Mouse (Mus musculus) cerebellum, adult 2 months (tissue): ENCODE data around the gene Dnajb12. TPM values are rescaled to one million over a fixed set of nuclear protein-coding genes. Genes with fewer than 3 reads are reported as not detected.

Source experiments
- DNase-seq, 2 experiments: peaks; one replicate each; pipeline ENCODE4 v3.0.0; 2021
- H3K27ac ChIP-seq: fragments of 200-500 bp; 2 replicates; pipeline ENCODE4 v1.5.1; 2012; ENCODE audit warnings: low read length, control low read depth, inconsistent platforms; ENCODE audit not compliant: insufficient read depth
- H3K27me3 ChIP-seq: fragments of 200-500 bp; 2 replicates; pipeline ENCODE4 v1.6.1; 2012; ENCODE audit warnings: inconsistent platforms, mild to moderate bottlenecking, low read length, moderate library complexity; ENCODE audit not compliant: control insufficient read depth, insufficient read depth
- H3K4me1 ChIP-seq: fragments of 200-500 bp; 2 replicates; pipeline ENCODE4 v1.6.1; 2011; ENCODE audit warnings: low read length; ENCODE audit not compliant: control insufficient read depth, insufficient read depth
- H3K4me3 ChIP-seq: fragments of 200-500 bp; replicated peaks from 2 replicates; pipeline ENCODE3; 2011; ENCODE audit warnings: mild to moderate bottlenecking, low read depth, low read length, control low read depth; ENCODE audit not compliant: insufficient read depth
- CTCF ChIP-seq: fragments of 200-500 bp; IDR thresholded peaks from 2 replicates; pipeline ENCODE4 v1.5.1; 2011; ENCODE audit warnings: low read depth, mild to moderate bottlenecking, control low read depth, low read length, moderate library complexity, borderline replicate concordance; ENCODE audit not compliant: insufficient read depth
- POLR2A ChIP-seq: fragments of 200-500 bp; IDR thresholded peaks from 2 replicates; pipeline ENCODE4 v1.6.1; 2011; ENCODE audit warnings: low read length, control low read depth, borderline replicate concordance; ENCODE audit not compliant: insufficient read depth
- WGBS: fragments of 180-500 bp; shearing (Covaris S2); methylation state at CpG from one replicate; pipeline ENCODE4 v1.1.7; 2018; 5-methylcytosine and 5-hydroxymethylcytosine counted together
- polyA plus RNA-seq: library from polyadenylated mRNA; depleted of rRNA; stranded (reverse); fragments of >200 nt; gene quantifications from 2 replicates; pipeline ENCODE4 v1.2.3, GENCODE M21; 2012

The Dnajb12 gene
- polyA plus RNA-seq, 1 experiment = 48.6 TPM

- Histone ChIP-seq H3K4me3 (no peak overlapping the region), H3K27me3 (no peaks in the 10 kb centered on the region), H3K4me1 (peaks cover 16% of the 10 kb centered on the region), H3K27ac (peak overlapping the region; percentile 65)
- WGBS = 40% methylated on average over 4 of the region's 4 CpGs
- DNase-seq = no peak
- TF ChIP-seq CTCF (no peak), POLR2A (no peak)
These were observed 20.7 kb downstream of the Dnajb12 start for GRCm38 (mm10) chr10:59900174-59900435.

DNA sequence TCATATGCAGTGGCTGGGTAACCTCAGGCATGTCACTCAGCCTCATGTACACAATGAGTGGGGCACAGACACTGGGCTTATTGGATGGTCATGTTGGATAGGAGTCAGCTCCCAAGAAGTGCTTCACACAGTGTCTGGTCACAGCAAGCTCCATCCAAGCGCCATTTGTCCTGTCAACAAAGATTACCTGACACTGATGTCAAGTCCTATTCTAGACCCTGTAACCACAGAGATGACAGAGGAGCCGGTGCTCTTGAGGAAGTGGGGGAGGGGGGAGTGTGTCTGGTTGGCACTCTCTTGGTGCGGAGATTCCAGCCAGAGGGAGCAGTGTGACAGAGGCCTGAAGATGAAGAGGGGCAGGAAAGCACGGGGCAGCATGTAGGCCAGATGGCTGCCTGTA is 21.6 kb downstream of the Dnajb12 start:
- no peak overlapping the region for H3K4me3 ChIP-seq
- peak in 1 of 2 experiments; percentile 31 for DNase-seq
- H3K27me3 ChIP-seq = no peaks in the 10 kb centered on the region
- peaks cover 16% of the 10 kb centered on the region for H3K4me1 ChIP-seq
- TF ChIP-seq CTCF = no peak
- TF ChIP-seq POLR2A = no peak
- H3K27ac ChIP-seq = no peak overlapping the region; the same call in 1 of the 2 replicates
- WGBS = 28% methylated on average over 4 of the region's 4 CpGs

DNA sequence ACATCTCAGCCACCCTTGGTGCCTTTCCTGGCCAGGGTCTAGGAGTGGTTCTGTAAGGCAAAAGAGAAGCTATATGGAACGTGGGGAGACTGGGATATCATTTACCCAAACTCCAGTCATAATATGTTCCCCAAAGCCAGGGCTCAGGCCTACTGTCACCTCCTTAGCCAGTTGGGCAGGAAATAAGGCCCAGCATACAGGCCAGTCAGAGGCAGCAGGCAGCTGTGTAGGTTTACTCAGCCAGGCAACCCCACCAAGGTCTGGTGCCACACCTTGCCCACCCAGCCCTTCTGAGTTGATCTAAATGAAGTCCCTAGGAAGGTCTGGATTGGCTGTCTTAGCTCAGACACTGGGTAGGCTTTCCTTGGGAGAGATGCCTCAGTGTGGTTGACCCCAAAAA is 22.1 kb downstream of the Dnajb12 start:
- TF ChIP-seq POLR2A (no peak), CTCF (no peak)
- H3K4me1 ChIP-seq = peaks cover 16% of the 10 kb centered on the region

DNA sequence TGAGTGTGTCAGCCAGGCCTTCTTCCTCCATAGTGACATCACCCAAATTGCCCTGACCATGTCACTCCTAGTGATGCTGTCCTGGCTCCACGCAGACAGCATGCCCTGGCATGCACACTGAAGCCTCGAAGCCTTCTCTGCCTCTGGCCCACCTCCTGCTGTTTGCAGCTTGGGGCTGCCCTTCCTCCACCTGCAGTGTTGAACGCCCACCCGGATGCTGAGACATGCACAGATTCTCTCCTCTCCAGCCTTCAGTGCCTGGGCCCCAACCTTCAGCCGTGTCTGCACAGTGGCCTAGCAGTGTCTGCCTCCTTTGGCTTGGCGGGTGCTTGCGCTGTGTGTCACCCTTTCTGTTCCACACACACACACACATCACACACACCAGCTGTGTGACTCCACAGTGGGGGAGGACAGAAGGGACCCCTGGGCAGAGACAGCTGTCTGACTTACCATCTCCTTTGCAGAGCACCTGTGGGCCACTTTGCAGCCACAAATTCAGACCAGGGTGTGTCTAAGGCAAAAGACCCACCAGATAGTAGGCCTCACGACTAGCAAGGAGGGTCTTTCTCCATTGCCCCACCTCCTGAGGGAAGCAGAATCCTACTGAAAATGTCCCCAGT is 22.7 kb downstream of the Dnajb12 start:
- H3K27ac ChIP-seq = no peak overlapping the region
- no peaks in the 10 kb centered on the region for H3K27me3 ChIP-seq
- no peak overlapping the region for H3K4me3 ChIP-seq
- H3K4me1 ChIP-seq = peaks cover 16% of the 10 kb centered on the region
- 66% methylated on average over 8 of the region's 8 CpGs for WGBS
- no peak for TF ChIP-seq POLR2A
- no peak for TF ChIP-seq CTCF
- peak in 1 of 2 experiments; percentile 6 for DNase-seq

More for the DNA sequence above, 22.1 kb downstream of the Dnajb12 start:
- Histone ChIP-seq H3K4me3 (no peak overlapping the region), H3K27ac (no peak overlapping the region), H3K27me3 (no peaks in the 10 kb centered on the region)
- peak in 1 of 2 experiments; percentile 4 for DNase-seq
- 80% methylated on average over 1 of the region's 1 CpGs for WGBS

DNA sequence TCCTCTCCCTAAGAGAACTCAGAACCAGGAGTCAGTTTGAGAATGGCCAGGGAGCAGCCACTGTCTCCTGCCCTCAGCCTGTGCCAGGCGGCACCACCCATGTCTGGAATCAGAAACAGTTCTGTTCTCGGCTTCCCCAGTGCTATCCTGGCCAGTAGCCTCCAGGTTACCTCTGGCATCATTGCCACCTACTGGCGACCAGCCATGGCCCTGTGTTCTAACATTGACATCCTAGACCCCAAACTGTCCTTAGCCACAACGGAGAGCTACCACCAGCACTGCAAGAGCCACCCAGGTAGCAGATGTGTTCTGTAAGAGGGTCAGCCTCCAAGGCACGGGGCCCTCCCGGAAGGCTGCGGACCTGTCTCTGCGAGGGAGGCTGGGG is 23.2 kb downstream of the Dnajb12 start:
- no peak overlapping the region for H3K27ac ChIP-seq
- no peaks in the 10 kb centered on the region for H3K27me3 ChIP-seq
- peaks cover 19% of the 10 kb centered on the region for H3K4me1 ChIP-seq
- 62% methylated on average over 8 of the region's 8 CpGs for WGBS
- no peak overlapping the region for H3K4me3 ChIP-seq
- peak in 1 of 2 experiments; percentile 19 for DNase-seq
- TF ChIP-seq CTCF = no peak
- no peak for TF ChIP-seq POLR2A

DNA sequence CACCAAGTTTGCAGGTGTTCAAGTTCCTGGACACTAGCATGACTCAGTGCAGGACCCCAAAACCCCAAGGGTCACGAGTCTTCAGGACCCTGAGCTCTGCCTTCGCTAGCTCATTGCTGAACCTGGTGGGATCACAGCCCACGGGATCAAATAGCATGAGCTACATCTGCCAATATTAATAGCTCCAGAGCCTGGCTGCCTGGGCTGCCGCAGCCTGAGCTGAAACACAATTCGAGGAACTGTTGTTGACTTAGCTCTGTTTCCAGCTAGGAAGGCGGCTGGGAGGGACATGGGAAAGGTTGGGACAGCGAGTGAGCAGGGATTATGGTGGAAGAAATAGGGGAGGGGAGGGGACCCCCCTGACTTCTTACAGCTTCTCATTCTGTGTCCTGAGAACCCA is 23.8 kb downstream of the Dnajb12 start:
- 65% methylated on average over 7 of the region's 7 CpGs for WGBS
- no peak overlapping the region for H3K27ac ChIP-seq
- TF ChIP-seq POLR2A (no peak), CTCF (no peak)
- peaks cover 24% of the 10 kb centered on the region for H3K4me1 ChIP-seq
- no peaks in the 10 kb centered on the region for H3K27me3 ChIP-seq
- peak in 1 of 2 experiments; percentile 3 for DNase-seq
- H3K4me3 ChIP-seq = no peak overlapping the region

GRCm38 (mm10) chr10:59907080-59907609 is 27.8 kb downstream of the Dnajb12 start:
- WGBS = 81% methylated on average over 3 of the region's 3 CpGs
- Histone ChIP-seq H3K27ac (no peak overlapping the region), H3K4me1 (peaks cover 12% of the 10 kb centered on the region), H3K4me3 (no peak overlapping the region), H3K27me3 (no peaks in the 10 kb centered on the region)
- no peak for DNase-seq
- no peak for TF ChIP-seq POLR2A
- TF ChIP-seq CTCF = no peak

DNA sequence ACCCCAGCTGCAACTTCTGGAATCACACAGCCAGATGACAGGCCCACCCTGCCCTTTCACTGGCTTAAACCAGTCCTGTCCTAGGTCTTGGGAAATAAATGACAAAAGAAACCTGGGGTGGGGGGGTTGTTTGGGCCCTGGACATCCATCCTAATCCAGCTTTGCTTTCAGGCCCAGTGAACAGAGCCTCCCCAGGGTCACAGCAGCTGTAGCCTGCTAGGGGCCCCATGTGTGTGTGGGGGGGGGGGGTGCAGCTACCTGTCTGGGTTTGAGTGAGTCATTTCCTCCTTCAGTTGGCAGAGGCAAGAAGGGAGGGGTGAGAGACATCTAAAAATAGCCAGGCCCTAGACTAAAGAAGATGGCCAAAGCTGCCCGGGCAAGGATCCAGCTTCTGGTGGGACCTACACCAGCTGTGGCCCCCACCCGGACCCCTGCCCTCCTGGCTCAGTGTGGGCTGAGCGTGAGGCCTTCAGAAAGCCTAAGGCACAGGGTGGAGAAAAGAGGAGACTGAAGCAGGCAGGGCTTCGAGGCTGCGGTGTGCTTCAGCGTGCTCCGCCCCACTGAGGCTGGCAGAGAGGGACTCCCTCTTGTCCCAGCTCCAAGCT is 28.4 kb downstream of the Dnajb12 start:
- Histone ChIP-seq H3K4me3 (no peak overlapping the region), H3K4me1 (peaks cover 12% of the 10 kb centered on the region), H3K27me3 (no peaks in the 10 kb centered on the region), H3K27ac (no peak overlapping the region)
- DNase-seq = peak; percentile 49 to 66
- TF ChIP-seq POLR2A (no peak), CTCF (no peak)
- 36% methylated on average over 7 of the region's 7 CpGs for WGBS
